Mouse (Mus musculus): ENCODE results near the gene Ccdc122.

GRCm38 (mm10) chr14:77053288-77053687 lies 16.7 kb downstream of the Ccdc122 start:
- TF ChIP-seq CTCF (IDR thresholded peaks at IDR 0.05; ENCODE audit: low read depth, low read length) = no peak
- no peak for TF ChIP-seq POLR2A (IDR thresholded peaks at IDR 0.05; ENCODE audit: insufficient read depth, low read length)

All from ES-Bruce4 (cell line).